Mouse (Mus musculus) liver (tissue): Measurements from ENCODE around the gene Gdf7.

ENCODE experiments used
- DNase-seq: peaks from one replicate; pipeline ENCODE4 v3.0.0-alpha.2; 2020; ENCODE audit warnings: mixed read lengths

Gene Gdf7

GRCm38 (mm10) chr12:8296154-8296553 lies 5.6 kb downstream of the Gdf7 start:
- DNase-seq: no peak

GRCm38 (mm10) chr12:8295307-8295913 lies 6.3 kb downstream of the Gdf7 start:
- no peak for DNase-seq

- no peak for DNase-seq
Observed at GRCm38 (mm10) chr12:8291157-8291853, 10.4 kb downstream of the Gdf7 start.

- no peak for DNase-seq
Observed at GRCm38 (mm10) chr12:8289499-8289898, 12.3 kb downstream of the Gdf7 start.

- DNase-seq: no peak
Observed at GRCm38 (mm10) chr12:8289099-8289498, 12.7 kb downstream of the Gdf7 start.

- DNase-seq: no peak
Observed at GRCm38 (mm10) chr12:8287970-8288369, 13.8 kb downstream of the Gdf7 start.

GRCm38 (mm10) chr12:8281225-8282017 lies 20.3 kb downstream of the Gdf7 start:
- DNase-seq: no peak

- DNase-seq: no peak
Observed at GRCm38 (mm10) chr12:8275424-8275823, 26.3 kb downstream of the Gdf7 start.

- no peak for DNase-seq
Observed at GRCm38 (mm10) chr12:8273471-8274171, 28.1 kb downstream of the Gdf7 start.

GRCm38 (mm10) chr12:8271405-8271804 lies 30.3 kb downstream of the Gdf7 start:
- DNase-seq: no peak

GRCm38 (mm10) chr12:8269627-8270026 lies 32.1 kb downstream of the Gdf7 start:
- no peak for DNase-seq

GRCm38 (mm10) chr12:8266311-8266710 lies 35.4 kb downstream of the Gdf7 start:
- no peak for DNase-seq

- DNase-seq: no peak
Observed at GRCm38 (mm10) chr12:8260297-8260696, 41.5 kb downstream of the Gdf7 start.
